Mouse (Mus musculus) brain, adult 2 months (tissue): ENCODE results near the gene Nbeal2.

ENCODE experiments used
- DNase-seq: peaks from one replicate; pipeline ENCODE4 v3.0.0; 2011; ENCODE audit warnings: low read depth, low spot score

Nbeal2 gene

GRCm38 (mm10) chr9:110649775-110650174 lies 4.2 kb downstream of the Nbeal2 start:
- peak; percentile 75 for DNase-seq

GRCm38 (mm10) chr9:110645219-110645618 lies 8.7 kb downstream of the Nbeal2 start:
- no peak for DNase-seq

- no peak for DNase-seq
These were observed 9.7 kb downstream of the Nbeal2 start for GRCm38 (mm10) chr9:110644295-110644694.

- no peak for DNase-seq
These were observed 10.2 kb downstream of the Nbeal2 start for GRCm38 (mm10) chr9:110643787-110644186.

GRCm38 (mm10) chr9:110642812-110643524 lies 11.0 kb downstream of the Nbeal2 start:
- DNase-seq: no peak

GRCm38 (mm10) chr9:110641006-110641405 lies 13.0 kb downstream of the Nbeal2 start:
- no peak for DNase-seq

- DNase-seq: peak; percentile 17
These were observed 15.3 kb downstream of the Nbeal2 start for GRCm38 (mm10) chr9:110638611-110639021.

- DNase-seq: peak; percentile 89
These were observed 18.7 kb downstream of the Nbeal2 start for GRCm38 (mm10) chr9:110635225-110635624.

GRCm38 (mm10) chr9:110633882-110634281 lies 20.1 kb downstream of the Nbeal2 start:
- peak; percentile 31 for DNase-seq

GRCm38 (mm10) chr9:110632671-110633070 lies 21.3 kb downstream of the Nbeal2 start:
- no peak for DNase-seq

- DNase-seq: no peak
These were observed 22.2 kb downstream of the Nbeal2 start for GRCm38 (mm10) chr9:110631651-110632275.

- DNase-seq: peak; percentile 37
These were observed 22.8 kb downstream of the Nbeal2 start for GRCm38 (mm10) chr9:110631191-110631590.

GRCm38 (mm10) chr9:110630171-110630570 lies 23.8 kb downstream of the Nbeal2 start:
- DNase-seq: peak; percentile 24

GRCm38 (mm10) chr9:110625350-110625908 lies 28.5 kb downstream of the Nbeal2 start:
- peak; percentile 75 for DNase-seq

GRCm38 (mm10) chr9:110624361-110625166 lies 29.4 kb downstream of the Nbeal2 start, which contains the start of gene Nradd:
Nradd (minus strand) TSS chr9:110624452.
- DNase-seq: peak; percentile 94

GRCm38 (mm10) chr9:110623416-110624195 lies 30.4 kb downstream of the Nbeal2 start:
- no peak for DNase-seq

GRCm38 (mm10) chr9:110622621-110623219 lies 31.2 kb downstream of the Nbeal2 start:
- no peak for DNase-seq

GRCm38 (mm10) chr9:110620685-110621084 lies 33.3 kb downstream of the Nbeal2 start:
- DNase-seq: no peak

- peak; percentile 42 for DNase-seq
These were observed 33.8 kb downstream of the Nbeal2 start for GRCm38 (mm10) chr9:110620180-110620579.

- DNase-seq: peak; percentile 25
These were observed 36.9 kb downstream of the Nbeal2 start for GRCm38 (mm10) chr9:110617081-110617480.

GRCm38 (mm10) chr9:110611471-110611870 lies 42.5 kb downstream of the Nbeal2 start:
- peak; percentile 57 for DNase-seq
